Mouse (Mus musculus): ENCODE data around the gene Lsamp. TPM values are rescaled to one million over a fixed set of nuclear protein-coding genes. Genes with fewer than 3 reads are reported as not detected.

Lsamp gene
- polyA plus RNA-seq, 1 experiment from 2014 or later: 0.68 TPM

DNA sequence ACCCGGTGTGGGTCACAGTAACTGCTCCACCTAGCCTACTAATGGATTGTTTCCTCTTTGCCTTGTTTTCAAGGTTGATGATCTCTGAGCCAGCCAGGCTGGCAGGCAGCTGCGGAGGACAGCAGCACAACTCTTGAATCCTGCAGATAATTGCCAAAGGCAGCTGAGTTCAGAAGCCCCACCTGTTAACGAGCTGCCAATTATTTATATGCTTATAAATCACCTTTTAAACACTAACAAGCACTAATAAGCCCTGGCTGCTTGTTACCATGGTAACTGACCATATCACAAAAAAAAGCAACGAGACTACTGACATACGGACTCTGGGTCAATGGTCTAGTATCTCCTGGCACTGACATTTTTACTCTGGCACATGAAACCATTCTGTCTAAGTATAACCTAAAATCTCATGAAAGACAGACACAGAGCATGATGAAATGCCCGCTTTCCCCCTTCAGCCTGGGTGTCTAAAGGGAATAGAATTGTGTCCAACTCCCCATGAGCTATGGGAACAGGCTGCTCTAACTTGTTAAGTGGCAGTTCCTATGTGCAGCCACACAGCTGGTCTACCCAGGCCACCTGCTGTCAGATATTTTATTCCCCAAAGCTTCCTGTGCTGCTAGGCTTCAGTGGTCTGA lies 1526.9 kb downstream of the Lsamp start:
- H3K4me2 ChIP-seq (ENCODE audit: low read depth, low read length): no peak overlapping the region
- H3K36me3 ChIP-seq (ENCODE audit: control insufficient read depth, insufficient read depth): no peaks in the 10 kb centered on the region
- no peak for ATAC-seq (replicated peaks; ENCODE audit: extremely low read depth, insufficient read depth, low FRiP score)
- H3K27me3 ChIP-seq (ENCODE audit: control insufficient read depth, insufficient read depth, low read length): no peaks in the 10 kb centered on the region
- H3K9me3 ChIP-seq (replicated peaks; ENCODE audit: control insufficient read depth, low read length): no peaks in the 10 kb centered on the region
- 67% methylated on average over 6 of the region's 6 CpGs for WGBS
- no peak overlapping the region for H3K4me3 ChIP-seq (ENCODE audit: low read length)
- H3K27ac ChIP-seq (ENCODE audit: low read length): no peak overlapping the region
- H3K9ac ChIP-seq (ENCODE audit: low read length): no peak overlapping the region
- H3K4me1 ChIP-seq (ENCODE audit: control insufficient read depth, insufficient read depth, low read length): no peaks in the 10 kb centered on the region

GRCm38 (mm10) chr16:41521566-41521965 lies 1537.4 kb downstream of the Lsamp start:
- no peaks in the 10 kb centered on the region for H3K4me1 ChIP-seq (ENCODE audit: control insufficient read depth, insufficient read depth, low read length)
- no peaks in the 10 kb centered on the region for H3K27me3 ChIP-seq (ENCODE audit: control insufficient read depth, insufficient read depth, low read length)
- no peaks in the 10 kb centered on the region for H3K36me3 ChIP-seq (ENCODE audit: control insufficient read depth, insufficient read depth)
- 49% methylated on average over 4 of the region's 4 CpGs for WGBS
- no peak overlapping the region for H3K4me2 ChIP-seq (ENCODE audit: low read depth, low read length)
- H3K9me3 ChIP-seq (replicated peaks; ENCODE audit: control insufficient read depth, low read length): no peaks in the 10 kb centered on the region
- H3K27ac ChIP-seq (ENCODE audit: low read length): no peak overlapping the region
- no peak for ATAC-seq (replicated peaks; ENCODE audit: extremely low read depth, insufficient read depth, low FRiP score)
- H3K4me3 ChIP-seq (ENCODE audit: low read length): no peak overlapping the region
- H3K9ac ChIP-seq (ENCODE audit: low read length): no peak overlapping the region

- no peak for ATAC-seq (replicated peaks; ENCODE audit: extremely low read depth, insufficient read depth, low FRiP score)
- WGBS: 54% methylated on average over 10 of the region's 10 CpGs
- Histone ChIP-seq H3K4me2 (ENCODE audit: low read depth, low read length) (peak overlapping the region; percentile 28; the same call in 1 of the 2 replicates), H3K27me3 (ENCODE audit: control insufficient read depth, insufficient read depth, low read length) (no peaks in the 10 kb centered on the region), H3K27ac (ENCODE audit: low read length) (no peak overlapping the region), H3K4me1 (ENCODE audit: control insufficient read depth, insufficient read depth, low read length) (no peaks in the 10 kb centered on the region), H3K4me3 (ENCODE audit: low read length) (no peak overlapping the region), H3K36me3 (ENCODE audit: control insufficient read depth, insufficient read depth) (no peaks in the 10 kb centered on the region), H3K9me3 (replicated peaks; ENCODE audit: control insufficient read depth, low read length) (no peaks in the 10 kb centered on the region), H3K9ac (ENCODE audit: low read length) (no peak overlapping the region)
These were observed 1540.1 kb downstream of the Lsamp start for GRCm38 (mm10) chr16:41524266-41524665.

DNA sequence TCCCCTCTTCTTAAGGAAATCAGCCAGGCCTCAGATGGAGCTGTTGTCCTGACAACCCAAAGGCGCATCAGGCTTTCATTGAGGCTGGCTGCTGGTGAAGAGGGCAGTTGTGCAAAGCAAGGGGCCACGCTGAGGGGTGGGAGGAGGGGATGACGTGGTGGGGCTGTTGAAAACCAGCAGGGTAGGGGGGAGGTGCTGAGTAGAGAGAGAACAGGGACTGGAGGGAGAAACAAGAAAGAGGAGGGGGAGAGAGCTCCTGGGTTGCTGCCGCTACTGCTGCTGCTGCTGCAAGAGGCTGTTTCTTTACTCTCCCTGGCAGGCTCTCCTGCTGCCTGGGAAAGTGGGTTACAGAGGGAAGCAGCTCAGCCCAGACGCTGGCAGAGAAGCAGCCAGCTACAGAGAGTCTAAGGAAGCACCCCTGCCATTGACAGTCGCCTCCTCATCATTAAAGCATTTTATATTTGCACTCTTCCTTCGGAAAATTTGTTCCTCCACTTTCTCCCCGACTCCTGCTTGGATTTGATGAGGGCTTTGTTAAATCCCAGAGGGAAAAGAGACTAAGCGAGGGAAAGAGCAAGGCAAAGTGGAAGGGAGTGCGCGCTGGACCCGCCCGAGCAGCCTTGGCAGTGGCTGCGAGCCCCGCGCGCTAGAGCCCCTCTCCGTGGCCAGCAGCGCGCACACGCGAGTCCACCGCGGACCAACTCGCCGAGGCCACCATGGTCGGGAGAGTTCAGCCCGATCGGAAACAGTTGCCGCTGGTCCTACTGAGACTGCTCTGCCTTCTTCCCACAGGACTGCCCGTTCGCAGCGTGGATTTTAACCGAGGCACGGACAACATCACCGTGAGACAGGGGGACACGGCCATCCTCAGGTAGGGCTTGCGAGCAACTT lies 1548.7 kb downstream of the Lsamp start:
- Histone ChIP-seq H3K36me3 (ENCODE audit: control insufficient read depth, insufficient read depth) (no peaks in the 10 kb centered on the region), H3K9me3 (replicated peaks; ENCODE audit: control insufficient read depth, low read length) (no peaks in the 10 kb centered on the region), H3K4me1 (ENCODE audit: control insufficient read depth, insufficient read depth, low read length) (peaks cover 4% of the 10 kb centered on the region; the same call in 1 of the 2 replicates), H3K27me3 (ENCODE audit: control insufficient read depth, insufficient read depth, low read length) (peaks cover 5% of the 10 kb centered on the region; the same call in 1 of the 2 replicates), H3K9ac (ENCODE audit: low read length) (peak overlapping the region; percentile 39), H3K4me2 (ENCODE audit: low read depth, low read length) (peak overlapping the region; percentile 87), H3K27ac (ENCODE audit: low read length) (no peak overlapping the region), H3K4me3 (ENCODE audit: low read length) (peak overlapping the region; percentile 63)
- WGBS: 1% methylated on average over 38 of the region's 38 CpGs
- no peak; the same call in 1 of the 2 replicates for ATAC-seq (replicated peaks; ENCODE audit: extremely low read depth, insufficient read depth, low FRiP score)

- no peak for ATAC-seq (replicated peaks; ENCODE audit: extremely low read depth, insufficient read depth, low FRiP score)
- peak overlapping the region; percentile 63 for H3K4me3 ChIP-seq (ENCODE audit: low read length)
- no peak overlapping the region for H3K27ac ChIP-seq (ENCODE audit: low read length)
- 7% methylated on average over 6 of the region's 6 CpGs for WGBS
- H3K36me3 ChIP-seq (ENCODE audit: control insufficient read depth, insufficient read depth): no peaks in the 10 kb centered on the region
- peaks cover 5% of the 10 kb centered on the region; the same call in 1 of the 2 replicates for H3K27me3 ChIP-seq (ENCODE audit: control insufficient read depth, insufficient read depth, low read length)
- peak overlapping the region; percentile 87 for H3K4me2 ChIP-seq (ENCODE audit: low read depth, low read length)
- peak overlapping the region; percentile 39; the same call in 1 of the 2 replicates for H3K9ac ChIP-seq (ENCODE audit: low read length)
- H3K9me3 ChIP-seq (replicated peaks; ENCODE audit: control insufficient read depth, low read length): no peaks in the 10 kb centered on the region
- H3K4me1 ChIP-seq (ENCODE audit: control insufficient read depth, insufficient read depth, low read length): peaks cover 4% of the 10 kb centered on the region; the same call in 1 of the 2 replicates
These were observed 1549.5 kb downstream of the Lsamp start for GRCm38 (mm10) chr16:41533686-41534085.

DNA sequence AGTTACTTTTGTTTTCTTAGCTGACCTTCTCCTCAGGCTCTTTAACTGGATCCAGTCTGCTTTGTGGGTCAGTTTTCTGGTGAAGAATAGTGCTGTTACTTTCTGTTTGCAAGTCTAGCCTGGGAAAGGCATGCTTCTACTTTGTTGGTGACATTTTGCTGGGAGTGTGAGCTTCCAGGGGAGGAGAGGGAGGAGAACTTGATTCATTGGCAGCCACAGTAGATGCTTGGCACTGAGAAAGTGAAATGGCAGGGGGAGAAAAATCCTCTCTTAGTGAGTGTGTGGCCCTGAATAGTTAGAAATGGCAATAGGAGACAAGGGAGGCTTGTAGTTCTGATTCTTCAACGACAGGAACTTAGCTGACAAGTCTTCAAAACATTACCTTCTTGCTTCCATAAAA lies 1551.6 kb downstream of the Lsamp start:
- Histone ChIP-seq H3K9ac (ENCODE audit: low read length) (no peak overlapping the region), H3K27me3 (ENCODE audit: control insufficient read depth, insufficient read depth, low read length) (peaks cover 5% of the 10 kb centered on the region; the same call in 1 of the 2 replicates), H3K27ac (ENCODE audit: low read length) (no peak overlapping the region), H3K4me2 (ENCODE audit: low read depth, low read length) (no peak overlapping the region), H3K9me3 (replicated peaks; ENCODE audit: control insufficient read depth, low read length) (no peaks in the 10 kb centered on the region), H3K4me1 (ENCODE audit: control insufficient read depth, insufficient read depth, low read length) (peaks cover 4% of the 10 kb centered on the region; the same call in 1 of the 2 replicates), H3K4me3 (ENCODE audit: low read length) (no peak overlapping the region), H3K36me3 (ENCODE audit: control insufficient read depth, insufficient read depth) (no peaks in the 10 kb centered on the region)
- no peak for ATAC-seq (replicated peaks; ENCODE audit: extremely low read depth, insufficient read depth, low FRiP score)
- 78% methylated on average over 1 of the region's 1 CpGs for WGBS

GRCm38 (mm10) chr16:41542641-41543040 lies 1558.5 kb downstream of the Lsamp start:
- Histone ChIP-seq H3K36me3 (ENCODE audit: control insufficient read depth, insufficient read depth) (no peaks in the 10 kb centered on the region), H3K4me1 (ENCODE audit: control insufficient read depth, insufficient read depth, low read length) (no peaks in the 10 kb centered on the region), H3K4me2 (ENCODE audit: low read depth, low read length) (no peak overlapping the region), H3K9ac (ENCODE audit: low read length) (no peak overlapping the region), H3K27me3 (ENCODE audit: control insufficient read depth, insufficient read depth, low read length) (no peaks in the 10 kb centered on the region), H3K4me3 (ENCODE audit: low read length) (no peak overlapping the region), H3K9me3 (replicated peaks; ENCODE audit: control insufficient read depth, low read length) (no peaks in the 10 kb centered on the region), H3K27ac (ENCODE audit: low read length) (no peak overlapping the region)
- ATAC-seq (replicated peaks; ENCODE audit: extremely low read depth, insufficient read depth, low FRiP score): no peak
- WGBS: 40% methylated on average over 2 of the region's 2 CpGs

- Histone ChIP-seq H3K4me2 (ENCODE audit: low read depth, low read length) (no peak overlapping the region), H3K4me3 (ENCODE audit: low read length) (no peak overlapping the region), H3K27ac (ENCODE audit: low read length) (no peak overlapping the region), H3K4me1 (ENCODE audit: control insufficient read depth, insufficient read depth, low read length) (no peaks in the 10 kb centered on the region), H3K9ac (ENCODE audit: low read length) (no peak overlapping the region), H3K27me3 (ENCODE audit: control insufficient read depth, insufficient read depth, low read length) (no peaks in the 10 kb centered on the region), H3K9me3 (replicated peaks; ENCODE audit: control insufficient read depth, low read length) (no peaks in the 10 kb centered on the region), H3K36me3 (ENCODE audit: control insufficient read depth, insufficient read depth) (no peaks in the 10 kb centered on the region)
- 79% methylated on average over 3 of the region's 3 CpGs for WGBS
- ATAC-seq (replicated peaks; ENCODE audit: extremely low read depth, insufficient read depth, low FRiP score): no peak
These were observed 1567.0 kb downstream of the Lsamp start for GRCm38 (mm10) chr16:41551164-41551563.

GRCm38 (mm10) chr16:41551851-41552262 lies 1567.7 kb downstream of the Lsamp start:
- WGBS: 32% methylated on average over 3 of the region's 3 CpGs
- Histone ChIP-seq H3K4me1 (ENCODE audit: control insufficient read depth, insufficient read depth, low read length) (no peaks in the 10 kb centered on the region), H3K9me3 (replicated peaks; ENCODE audit: control insufficient read depth, low read length) (no peaks in the 10 kb centered on the region), H3K27ac (ENCODE audit: low read length) (no peak overlapping the region), H3K27me3 (ENCODE audit: control insufficient read depth, insufficient read depth, low read length) (no peaks in the 10 kb centered on the region), H3K9ac (ENCODE audit: low read length) (no peak overlapping the region), H3K4me3 (ENCODE audit: low read length) (no peak overlapping the region), H3K36me3 (ENCODE audit: control insufficient read depth, insufficient read depth) (no peaks in the 10 kb centered on the region), H3K4me2 (ENCODE audit: low read depth, low read length) (no peak overlapping the region)
- ATAC-seq (replicated peaks; ENCODE audit: extremely low read depth, insufficient read depth, low FRiP score): no peak
